Mouse (Mus musculus): ENCODE data around the gene Btbd35f12. TPM values are rescaled to one million over a fixed set of nuclear protein-coding genes. Genes with fewer than 3 reads are reported as not detected.
"Not testable (repeated sequence)": the region's sequence is repeated elsewhere in the genome, so short reads cannot be mapped to it uniquely, and the experiment has no call there.

Btbd35f12 gene
- not detected in 2 replicates for polyA plus RNA-seq (2015; fragmentation: Nextera tagmentation; extraction: Ambion mirVana)

- not testable (repeated sequence) for ATAC-seq (ENCODE audit: insufficient read depth, low FRiP score, low read depth); H3K4me3 ChIP-seq (replicated peaks); H3K4me1 ChIP-seq; H3K36me3 ChIP-seq; H3K27me3 ChIP-seq (replicated peaks); H3K9me3 ChIP-seq; H3K27ac ChIP-seq; H3K9ac ChIP-seq; H3K4me2 ChIP-seq
- no CpG with 5 or more reads among the region's 3 CpGs for WGBS
Measured at GRCm38 (mm10) chrX:33313079-33313478, at the start of gene Btbd35f12. Btbd35f12 (plus strand) TSS chrX:33313379.

GRCm38 (mm10) chrX:33353254-33353653 is 40.1 kb downstream of the Btbd35f12 start:
- H3K4me1 ChIP-seq; H3K27ac ChIP-seq; H3K4me2 ChIP-seq; H3K9ac ChIP-seq; ATAC-seq (ENCODE audit: insufficient read depth, low FRiP score, low read depth); H3K9me3 ChIP-seq; H3K27me3 ChIP-seq (replicated peaks); H3K36me3 ChIP-seq; H3K4me3 ChIP-seq (replicated peaks): not testable (repeated sequence)
- WGBS, result 79% methylated on average over 2 of the region's 2 CpGs

Other genes with a start within 250 kb of the Btbd35f12 start
- gene Spin2-ps6, start 78.5 kb upstream of the Btbd35f12 start, polyA plus RNA-seq (2015; fragmentation: Nextera tagmentation; extraction: Ambion mirVana), result not detected in 2 replicates